Mouse (Mus musculus): Measurements from ENCODE around the gene Pbx3. TPM values are rescaled to one million over a fixed set of nuclear protein-coding genes. Genes with fewer than 3 reads are reported as not detected.

Gene Pbx3
- polyA plus RNA-seq, 1 experiment, result 5.8 TPM

GRCm38 (mm10) chr2:34371441-34372304 lies 1.3 kb downstream of the Pbx3 start:
- Histone ChIP-seq H3K79me3 (ENCODE audit: low read depth) (no peaks in the 10 kb centered on the region), H3ac (ENCODE audit: control insufficient read depth, insufficient read length, low read depth) (peak overlapping the region; percentile 92), H3K4me3 (ENCODE audit: insufficient read depth, poor library complexity, severe bottlenecking) (peak overlapping the region; percentile 66), H3K27me3 (ENCODE audit: control insufficient read depth, insufficient read depth, insufficient read length) (no peaks in the 10 kb centered on the region), H3K79me2 (ENCODE audit: control insufficient read depth, insufficient read depth) (peaks cover 14% of the 10 kb centered on the region), H3K36me3 (ENCODE audit: control insufficient read depth, insufficient read depth) (peaks cover 11% of the 10 kb centered on the region)
- no peak for TF ChIP-seq MYOG (IDR thresholded peaks at IDR 0.05; ENCODE audit: control insufficient read depth, extremely low read depth, insufficient read length)
- TF ChIP-seq MAX (IDR thresholded peaks at IDR 0.05), result peak; percentile 29

- Histone ChIP-seq H3K79me2 (ENCODE audit: control insufficient read depth, insufficient read depth) (peaks cover 14% of the 10 kb centered on the region), H3K79me3 (ENCODE audit: low read depth) (no peaks in the 10 kb centered on the region), H3K36me3 (ENCODE audit: control insufficient read depth, insufficient read depth) (peaks cover 11% of the 10 kb centered on the region), H3K27me3 (ENCODE audit: control insufficient read depth, insufficient read depth, insufficient read length) (no peaks in the 10 kb centered on the region), H3ac (ENCODE audit: control insufficient read depth, insufficient read length, low read depth) (peak overlapping the region; percentile 92), H3K4me3 (ENCODE audit: insufficient read depth, poor library complexity, severe bottlenecking) (peak overlapping the region; percentile 66)
- TF ChIP-seq CTCF (IDR thresholded peaks at IDR 0.05; ENCODE audit: control insufficient read depth, insufficient read depth, insufficient read length) (no peak), MAX (IDR thresholded peaks at IDR 0.05) (no peak), USF1 (IDR thresholded peaks at IDR 0.05; ENCODE audit: low read depth) (no peak), CEBPB (IDR thresholded peaks at IDR 0.05; ENCODE audit: low read depth) (no peak), MYOG (IDR thresholded peaks at IDR 0.05; ENCODE audit: control insufficient read depth, extremely low read depth, insufficient read length) (no peak), MYOD1 (IDR thresholded peaks at IDR 0.05; ENCODE audit: control insufficient read depth, insufficient read length, low read depth) (no peak), FOSL1 (IDR thresholded peaks at IDR 0.05; ENCODE audit: insufficient read depth, low read length, poor library complexity, severe bottlenecking) (no peak)
Observed at GRCm38 (mm10) chr2:34370725-34371440, 2.1 kb downstream of the Pbx3 start.

- H3K79me3 ChIP-seq (ENCODE audit: low read depth), result no peaks in the 10 kb centered on the region
- H3K36me3 ChIP-seq (ENCODE audit: control insufficient read depth, insufficient read depth), result peaks cover 11% of the 10 kb centered on the region
- TF ChIP-seq MYOD1 (IDR thresholded peaks at IDR 0.05; ENCODE audit: control insufficient read depth, insufficient read length, low read depth), result no peak
- no peak for TF ChIP-seq MYOG (IDR thresholded peaks at IDR 0.05; ENCODE audit: control insufficient read depth, extremely low read depth, insufficient read length)
- TF ChIP-seq USF1 (IDR thresholded peaks at IDR 0.05; ENCODE audit: low read depth), result no peak
- no peak for TF ChIP-seq CEBPB (IDR thresholded peaks at IDR 0.05; ENCODE audit: low read depth)
- TF ChIP-seq FOSL1 (IDR thresholded peaks at IDR 0.05; ENCODE audit: insufficient read depth, low read length, poor library complexity, severe bottlenecking), result no peak
- no peak for TF ChIP-seq CTCF (IDR thresholded peaks at IDR 0.05; ENCODE audit: control insufficient read depth, insufficient read depth, insufficient read length)
- H3K79me2 ChIP-seq (ENCODE audit: control insufficient read depth, insufficient read depth), result peaks cover 14% of the 10 kb centered on the region
- no peaks in the 10 kb centered on the region for H3K27me3 ChIP-seq (ENCODE audit: control insufficient read depth, insufficient read depth, insufficient read length)
- no peak overlapping the region for H3ac ChIP-seq (ENCODE audit: control insufficient read depth, insufficient read length, low read depth)
- H3K4me3 ChIP-seq (ENCODE audit: insufficient read depth, poor library complexity, severe bottlenecking), result no peak overlapping the region
Observed at GRCm38 (mm10) chr2:34370349-34370724, 2.6 kb downstream of the Pbx3 start.

- H3K4me3 ChIP-seq (ENCODE audit: insufficient read depth, poor library complexity, severe bottlenecking), result no peak overlapping the region
- H3ac ChIP-seq (ENCODE audit: control insufficient read depth, insufficient read length, low read depth), result no peak overlapping the region
- H3K79me2 ChIP-seq (ENCODE audit: control insufficient read depth, insufficient read depth), result peaks cover 14% of the 10 kb centered on the region
- no peaks in the 10 kb centered on the region for H3K79me3 ChIP-seq (ENCODE audit: low read depth)
- H3K36me3 ChIP-seq (ENCODE audit: control insufficient read depth, insufficient read depth), result peaks cover 17% of the 10 kb centered on the region
- H3K27me3 ChIP-seq (ENCODE audit: control insufficient read depth, insufficient read depth, insufficient read length), result no peaks in the 10 kb centered on the region
- TF ChIP-seq MAX (IDR thresholded peaks at IDR 0.05), result no peak
- no peak for TF ChIP-seq MYOG (IDR thresholded peaks at IDR 0.05; ENCODE audit: control insufficient read depth, extremely low read depth, insufficient read length)
- TF ChIP-seq USF1 (IDR thresholded peaks at IDR 0.05; ENCODE audit: low read depth), result no peak
- TF ChIP-seq CTCF (IDR thresholded peaks at IDR 0.05; ENCODE audit: control insufficient read depth, insufficient read depth, insufficient read length), result no peak
- no peak for TF ChIP-seq FOSL1 (IDR thresholded peaks at IDR 0.05; ENCODE audit: insufficient read depth, low read length, poor library complexity, severe bottlenecking)
- TF ChIP-seq CEBPB (IDR thresholded peaks at IDR 0.05; ENCODE audit: low read depth), result no peak
- TF ChIP-seq MYOD1 (IDR thresholded peaks at IDR 0.05; ENCODE audit: control insufficient read depth, insufficient read length, low read depth), result no peak
Observed at GRCm38 (mm10) chr2:34368396-34368795, 4.5 kb downstream of the Pbx3 start.

- no peaks in the 10 kb centered on the region for H3K27me3 ChIP-seq (ENCODE audit: control insufficient read depth, insufficient read depth, insufficient read length)
- peaks cover 14% of the 10 kb centered on the region for H3K79me2 ChIP-seq (ENCODE audit: control insufficient read depth, insufficient read depth)
- no peak overlapping the region for H3ac ChIP-seq (ENCODE audit: control insufficient read depth, insufficient read length, low read depth)
- TF ChIP-seq MYOG (IDR thresholded peaks at IDR 0.05; ENCODE audit: control insufficient read depth, extremely low read depth, insufficient read length), result no peak
- no peaks in the 10 kb centered on the region for H3K79me3 ChIP-seq (ENCODE audit: low read depth)
- no peak overlapping the region for H3K4me3 ChIP-seq (ENCODE audit: insufficient read depth, poor library complexity, severe bottlenecking)
- H3K36me3 ChIP-seq (ENCODE audit: control insufficient read depth, insufficient read depth), result peaks cover 23% of the 10 kb centered on the region
Observed at GRCm38 (mm10) chr2:34367024-34367423, 5.9 kb downstream of the Pbx3 start.

GRCm38 (mm10) chr2:34363678-34364077 lies 9.3 kb downstream of the Pbx3 start:
- Histone ChIP-seq H3K79me3 (ENCODE audit: low read depth) (no peaks in the 10 kb centered on the region), H3K79me2 (ENCODE audit: control insufficient read depth, insufficient read depth) (peaks cover 5% of the 10 kb centered on the region), H3K27me3 (ENCODE audit: control insufficient read depth, insufficient read depth, insufficient read length) (no peaks in the 10 kb centered on the region), H3K36me3 (ENCODE audit: control insufficient read depth, insufficient read depth) (peaks cover 23% of the 10 kb centered on the region), H3K4me3 (ENCODE audit: insufficient read depth, poor library complexity, severe bottlenecking) (no peak overlapping the region), H3ac (ENCODE audit: control insufficient read depth, insufficient read length, low read depth) (no peak overlapping the region)
- no peak for TF ChIP-seq USF1 (IDR thresholded peaks at IDR 0.05; ENCODE audit: low read depth)
- no peak for TF ChIP-seq MAX (IDR thresholded peaks at IDR 0.05)
- TF ChIP-seq FOSL1 (IDR thresholded peaks at IDR 0.05; ENCODE audit: insufficient read depth, low read length, poor library complexity, severe bottlenecking), result no peak
